Mouse (Mus musculus) left cerebral cortex, postnatal 14 days (tissue): ENCODE results near the gene Vill. TPM values are rescaled to one million over a fixed set of nuclear protein-coding genes. Genes with fewer than 3 reads are reported as not detected.
A peak's percentile ranks its signal among the peaks of the same experiment; 100 is the strongest.

Source experiments
- DNase-seq, 2 experiments: peaks; one replicate each; pipeline ENCODE4 v3.0.0; 2021 to 2022; ENCODE audit warnings: low spot score in 2 of 2, mixed read lengths in 1 of 2
- intact Hi-C: fragments of 180-260 bp; cut with DNase I; formaldehyde crosslinking; loops from one replicate; pipeline ENCODE4 v1.15.1; 2025
- microRNA-seq, 2 experiments: library from miRNA; unstranded; fragments of <30 nt; microRNA quantifications; one replicate each; pipeline ENCODE4 v1.2.0; 2022
- total RNA-seq, 2 experiments: library from RNA; stranded (reverse); gene quantifications; 2 replicates each; pipeline ENCODE4 v1.2.3; 2021

The Vill gene
- total RNA-seq, 2 experiments from 2014 or later, result 3.2 to 4.5 TPM

DNA sequence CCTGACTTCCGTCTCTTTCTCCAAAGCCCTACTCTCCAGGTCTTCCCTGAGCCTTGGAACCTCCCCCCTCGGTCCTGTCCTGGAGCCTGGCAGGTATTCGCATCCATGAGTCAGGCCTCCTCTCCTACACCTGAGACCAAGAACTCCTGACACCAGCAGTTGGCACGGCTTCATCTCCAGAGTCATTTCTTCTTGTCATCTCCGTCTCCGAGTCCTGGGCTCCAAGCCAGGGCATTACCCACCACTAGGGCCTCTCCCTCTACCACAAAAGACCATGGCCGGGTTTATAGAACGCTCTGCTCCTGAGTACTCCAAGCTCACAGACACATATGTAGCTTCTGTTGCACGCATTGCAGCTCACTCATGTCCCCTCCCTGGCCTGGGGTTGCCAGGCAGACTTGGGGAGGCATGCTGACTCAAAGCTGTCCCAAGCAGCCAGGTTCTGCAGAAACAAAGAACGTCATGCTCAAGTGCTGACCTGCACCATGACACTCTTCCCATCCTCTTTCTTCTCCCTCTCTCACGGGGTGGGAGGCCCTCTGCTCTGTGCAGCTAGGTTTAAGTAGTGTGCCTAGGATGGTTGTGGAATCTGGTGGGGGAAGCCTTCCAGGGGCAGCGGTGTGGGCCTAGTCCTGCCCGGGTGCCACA is 42.0 kb downstream of the Vill start:
- DNase-seq, result no peak
- intact Hi-C loops, result no loop called here

DNA sequence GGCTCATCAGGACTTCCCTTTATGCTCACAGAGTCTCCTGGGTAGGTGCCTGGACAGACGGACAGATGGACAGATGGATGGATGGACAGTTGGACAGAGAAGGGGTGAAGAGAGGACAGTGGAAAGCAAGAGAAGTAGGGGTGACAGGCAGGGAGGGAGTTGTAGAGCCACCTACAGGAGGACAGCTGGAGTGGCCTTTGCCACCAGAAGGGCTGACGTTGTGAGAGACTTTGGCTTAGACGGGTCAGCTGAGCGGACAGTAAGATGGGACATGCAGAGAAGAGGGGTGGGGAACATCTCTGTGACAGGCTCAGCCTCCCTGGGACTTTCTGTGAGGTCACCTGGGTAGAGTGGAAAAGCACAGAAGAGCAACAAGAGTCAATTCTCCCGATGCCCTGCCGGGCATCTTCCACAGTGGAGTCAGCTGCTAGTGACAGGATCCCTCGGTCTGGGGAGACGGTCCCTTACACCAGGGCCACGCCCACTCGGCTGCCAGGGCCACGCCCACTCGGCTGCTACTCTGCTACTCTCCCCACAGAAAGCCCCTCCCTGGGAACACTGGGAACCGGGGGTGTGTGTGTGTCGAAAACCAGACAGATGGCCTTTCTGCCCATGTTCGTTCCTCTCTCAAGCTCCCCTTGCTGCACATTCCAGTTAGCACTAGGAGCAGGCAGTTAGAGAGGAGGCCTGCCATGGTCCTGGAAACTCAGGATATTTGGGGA is 47.8 kb downstream of the Vill start:
- intact Hi-C loops, result loop anchor here (10.0 kb wide), 1 partner anchor 224 kb away; the partner anchor contains the start of gene Oxsr1

GRCm38 (mm10) chr9:119101992-119102782 is 49.6 kb downstream of the Vill start, which contains the start of gene Dlec1:
Dlec1 (plus strand) TSS chr9:119102478.
- DNase-seq, result peak; percentile 77 to 81
- intact Hi-C loops, result loop anchor here (10.0 kb wide), 1 partner anchor 223 kb away; the partner anchor contains the start of gene Oxsr1

More for the DNA sequence above, 47.8 kb downstream of the Vill start:
- peak in 1 of 2 experiments; percentile 58 for DNase-seq

GRCm38 (mm10) chr9:119102783-119103113 is 50.2 kb downstream of the Vill start:
- no peak for DNase-seq
- intact Hi-C loops, result loop anchor here (10.0 kb wide), 1 partner anchor 222 kb away; the partner anchor contains the start of gene Oxsr1

- intact Hi-C loops, result loop anchor here (10.0 kb wide), 1 partner anchor 217 kb away; the partner anchor contains the start of gene Oxsr1
- peak in 1 of 2 experiments; percentile 61 for DNase-seq
Measured at GRCm38 (mm10) chr9:119107566-119107965, 55.0 kb downstream of the Vill start.

DNA sequence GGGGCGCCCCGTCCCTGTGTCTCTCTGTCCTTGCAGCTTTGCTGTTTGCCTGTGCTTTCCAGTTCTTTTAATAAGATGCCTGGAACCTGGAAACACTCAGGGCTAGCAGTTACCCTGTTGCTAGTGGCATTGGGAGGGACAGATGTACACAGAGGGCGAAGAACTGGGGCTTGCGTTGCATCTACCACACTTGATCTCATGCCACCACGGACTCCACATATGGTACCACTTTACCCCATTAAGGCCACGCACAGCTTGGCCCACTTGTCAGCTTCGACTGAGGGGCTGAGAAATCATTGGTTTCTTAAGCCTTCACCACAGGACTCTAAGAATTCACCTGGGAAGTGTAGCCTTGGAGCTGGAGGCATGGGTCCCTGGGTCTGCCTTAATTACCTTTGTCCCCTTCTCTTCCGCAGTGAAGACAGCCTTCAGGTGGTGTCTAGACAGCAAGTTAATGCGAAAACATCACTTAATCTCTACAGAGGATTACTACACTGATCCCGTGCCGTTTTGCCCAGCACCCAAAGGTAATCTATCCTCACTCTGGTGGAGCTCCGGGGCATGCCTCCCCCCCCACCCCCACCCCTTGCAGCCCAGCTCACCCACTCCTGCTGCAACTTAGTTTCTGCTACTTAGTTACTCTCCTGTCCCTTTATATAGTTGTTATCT is 57.2 kb downstream of the Vill start:
- DNase-seq, result no peak
- intact Hi-C loops, result loop anchor here (10.0 kb wide), 1 partner anchor 215 kb away; the partner anchor contains the start of gene Oxsr1

GRCm38 (mm10) chr9:119110640-119111039 is 58.1 kb downstream of the Vill start:
- no peak for DNase-seq
- intact Hi-C loops, result no loop called here

DNA sequence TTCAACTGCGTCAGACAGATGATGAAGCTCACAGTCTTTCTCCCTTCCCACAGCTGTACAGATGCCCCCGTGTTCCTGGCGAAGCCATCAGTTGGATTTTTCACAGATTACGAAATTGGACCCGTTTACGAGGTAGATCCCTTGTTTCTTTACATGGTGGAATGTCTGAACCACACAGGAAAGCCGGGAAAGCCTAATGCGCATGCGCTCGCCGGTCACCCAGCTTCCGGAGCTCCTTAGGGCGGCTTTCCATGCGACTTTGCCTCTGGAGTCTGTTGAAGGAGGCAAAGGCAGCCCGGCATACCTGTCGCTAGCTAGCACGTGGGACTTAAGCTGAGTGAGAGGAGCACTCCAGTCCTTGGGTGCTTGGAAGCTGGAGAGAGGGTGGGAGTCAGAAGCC is 62.3 kb downstream of the Vill start:
- DNase-seq, result no peak
- intact Hi-C loops, result no loop called here

DNA sequence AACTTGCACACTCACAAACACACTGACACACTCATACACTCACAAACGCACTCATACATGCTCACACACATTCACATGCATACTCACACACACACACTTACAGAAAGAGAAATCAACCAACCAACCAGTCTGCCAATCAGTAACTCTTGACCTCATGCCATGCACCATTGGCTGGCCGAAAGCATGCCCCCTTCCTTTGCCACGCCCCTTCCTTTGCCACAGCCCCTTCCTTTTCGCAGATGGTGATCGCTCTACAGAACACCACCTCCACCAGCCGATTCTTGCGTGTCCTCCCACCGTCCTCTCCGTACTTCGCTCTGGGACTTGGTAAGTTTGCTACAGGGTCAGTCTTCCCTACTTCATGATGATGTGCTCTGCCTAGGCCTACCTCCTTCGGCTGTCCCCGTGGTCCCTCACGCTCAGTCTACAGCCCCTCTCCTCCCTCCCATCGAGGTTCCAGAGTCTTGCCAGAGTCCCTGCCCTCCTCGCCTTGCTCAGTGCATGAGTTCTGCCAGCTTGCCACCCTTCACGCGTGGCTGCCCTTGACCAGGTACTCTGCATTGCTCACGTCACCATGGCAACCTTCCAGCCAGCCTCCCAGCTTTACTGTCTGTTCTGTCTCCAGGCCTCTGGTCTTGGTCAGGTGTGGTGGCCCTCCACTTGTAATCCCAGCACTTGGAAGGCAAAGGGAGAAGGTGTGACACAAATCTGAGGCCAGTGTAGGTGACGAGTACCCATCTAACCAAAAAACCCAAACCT is 67.0 kb downstream of the Vill start:
- DNase-seq, result no peak
- intact Hi-C loops, result no loop called here

GRCm38 (mm10) chr9:119120168-119120560 is 67.6 kb downstream of the Vill start:
- intact Hi-C loops, result no loop called here
- no peak for DNase-seq

Small RNA genes lying within 50 kb of the gene (microRNA-seq; reads per million reads assigned to microRNA genes)
- gene Mir26a-1, result 2.4 to 18.2 reads per million in 2 experiments

Other genes with a start within 250 kb of the Vill start
- 10 to 100 TPM; 31.5 to 36.6 TPM for gene Ctdspl, start 126.3 kb upstream of the Vill start, total RNA-seq
- gene Plcd1, start 40.7 kb downstream of the Vill start, total RNA-seq, result 10 to 100 TPM; 11.5 to 12.1 TPM
- gene Dlec1, start 49.7 kb downstream of the Vill start, total RNA-seq, result 1 to 10 TPM; 1.8 to 3.1 TPM
- gene Acaa1b, start 104.3 kb downstream of the Vill start, total RNA-seq, result 1 to 10 TPM; 1.2 to 2.2 TPM
- gene Gm47289, start 106.4 kb downstream of the Vill start, total RNA-seq, result not detected
- gene Slc22a13, start 156.3 kb downstream of the Vill start, total RNA-seq, result under 1 TPM in 1 of 2 experiments, not detected in 1; 0.19 TPM